Mouse (Mus musculus) embryonic facial prominence, embryonic 14.5 days (tissue): ENCODE results near the gene Sec22c. TPM values are rescaled to one million over a fixed set of nuclear protein-coding genes. Genes with fewer than 3 reads are reported as not detected.
A peak's percentile ranks its signal among the peaks of the same experiment; 100 is the strongest.

ENCODE experiments used
- ATAC-seq: fragments of 200-750 bp; cut with Nextera tagmentation; 2 replicates; pipeline ENCODE4 v1.8.0; 2017; ENCODE audit warnings: low read depth, moderate number of reproducible peaks, moderate TSS enrichment
- DNase-seq: peaks from one replicate; pipeline ENCODE4 v3.0.0-alpha.2; 2015; ENCODE audit warnings: low spot score
- H3K27ac ChIP-seq: fragments of 300-500 bp; sonication (generic); replicated peaks from 2 replicates; pipeline ENCODE4 v1.5.1; 2014; ENCODE audit warnings: low read depth, mild to moderate bottlenecking, low read length, moderate library complexity
- H3K27me3 ChIP-seq: fragments of 300-500 bp; sonication (generic); replicated peaks from 2 replicates; pipeline ENCODE4 v1.6.1; 2014; ENCODE audit warnings: low read length; ENCODE audit not compliant: control insufficient read depth, insufficient read depth
- H3K36me3 ChIP-seq: fragments of 300-500 bp; sonication (generic); 2 replicates; pipeline ENCODE4 v1.6.1; 2014; ENCODE audit warnings: low read length, mixed read lengths; ENCODE audit not compliant: control insufficient read depth, insufficient read depth
- H3K4me1 ChIP-seq: fragments of 300-500 bp; sonication (generic); 2 replicates; pipeline ENCODE4 v1.6.1; 2014; ENCODE audit warnings: antibody characterized with exemption, low read length; ENCODE audit not compliant: control insufficient read depth, insufficient read depth
- H3K4me2 ChIP-seq: fragments of 300-500 bp; sonication (generic); 2 replicates; pipeline ENCODE4 v1.6.1; 2014; ENCODE audit warnings: low read depth, mild to moderate bottlenecking, low read length, moderate library complexity, mixed read lengths
- H3K4me3 ChIP-seq: fragments of 300-500 bp; sonication (generic); 2 replicates; pipeline ENCODE4 v1.5.1; 2014; ENCODE audit warnings: low read depth, mild to moderate bottlenecking, low read length
- H3K9ac ChIP-seq: fragments of 300-500 bp; sonication (generic); 2 replicates; pipeline ENCODE4 v1.6.1; 2014; ENCODE audit warnings: low read depth, mild to moderate bottlenecking, low read length, moderate library complexity, mixed read lengths
- H3K9me3 ChIP-seq: fragments of 300-500 bp; sonication (generic); 2 replicates; pipeline ENCODE4 v1.6.1; 2016; ENCODE audit warnings: low read length; ENCODE audit not compliant: control insufficient read depth
- WGBS: fragments of 180-500 bp; shearing (Covaris S2); extraction: QIAGEN DNeasy Blood & Tissue Kit; methylation state at CpG from one replicate; pipeline ENCODE4 v1.1.7; 2014; 5-methylcytosine and 5-hydroxymethylcytosine counted together
- polyA plus RNA-seq: library from polyadenylated mRNA; unstranded; fragments of >200 nt; fragmentation: Nextera tagmentation; extraction: Ambion mirVana; gene quantifications from 2 replicates; pipeline ENCODE4 v1.2.1, GENCODE M21; 2014

Sec22c gene
- polyA plus RNA-seq, 1 experiment from 2014 or later: 10.9 TPM

GRCm38 (mm10) chr9:121697150-121698049, 7.9 kb downstream of the Sec22c start:
- no peak for ATAC-seq

GRCm38 (mm10) chr9:121696626-121697025, 8.7 kb downstream of the Sec22c start:
- Histone ChIP-seq H3K36me3 (peaks cover 22% of the 10 kb centered on the region), H3K27me3 (no peaks in the 10 kb centered on the region), H3K9me3 (0 out of 2 replicates have a peak, but pooled peaks cover 2% of the 10 kb centered on the region), H3K4me1 (no peaks in the 10 kb centered on the region), H3K4me3 (no peak overlapping the region), H3K9ac (no peak overlapping the region), H3K4me2 (no peak overlapping the region), H3K27ac (no peak overlapping the region)
- ATAC-seq: no peak
- WGBS: 84% methylated on average over 9 of the region's 9 CpGs
- DNase-seq: no peak

More at GRCm38 (mm10) chr9:121697150-121698049, 7.9 kb downstream of the Sec22c start:
- Histone ChIP-seq H3K4me1 (no peaks in the 10 kb centered on the region), H3K36me3 (peaks cover 19% of the 10 kb centered on the region), H3K9me3 (0 out of 2 replicates have a peak, but pooled peaks cover 2% of the 10 kb centered on the region), H3K4me2 (no peak overlapping the region), H3K4me3 (no peak overlapping the region), H3K9ac (no peak overlapping the region), H3K27ac (no peak overlapping the region), H3K27me3 (no peaks in the 10 kb centered on the region)
- no peak for DNase-seq
- 100% methylated on average over 1 of the region's 1 CpGs for WGBS

GRCm38 (mm10) chr9:121694736-121695135, 10.6 kb downstream of the Sec22c start:
- DNase-seq (no peak), ATAC-seq (no peak)
- no peak overlapping the region for H3K27ac ChIP-seq
- H3K36me3 ChIP-seq: peaks cover 32% of the 10 kb centered on the region
- H3K27me3 ChIP-seq: no peaks in the 10 kb centered on the region
- H3K4me1 ChIP-seq: no peaks in the 10 kb centered on the region
- H3K4me2 ChIP-seq: no peak overlapping the region
- H3K4me3 ChIP-seq: no peak overlapping the region
- WGBS: 80% methylated on average over 11 of the region's 12 CpGs
- H3K9me3 ChIP-seq: 0 out of 2 replicates have a peak, but pooled peaks cover 2% of the 10 kb centered on the region
- no peak overlapping the region for H3K9ac ChIP-seq

GRCm38 (mm10) chr9:121690734-121691133, 14.6 kb downstream of the Sec22c start:
- peaks cover 41% of the 10 kb centered on the region; the same call in 1 of the 2 replicates for H3K36me3 ChIP-seq
- DNase-seq (no peak), ATAC-seq (no peak; the same call in 1 of the 2 replicates)
- H3K4me1 ChIP-seq: no peaks in the 10 kb centered on the region
- H3K27me3 ChIP-seq: no peaks in the 10 kb centered on the region
- no peak overlapping the region for H3K4me3 ChIP-seq
- no peak overlapping the region for H3K27ac ChIP-seq
- H3K9me3 ChIP-seq: no peaks in the 10 kb centered on the region
- no peak overlapping the region for H3K9ac ChIP-seq
- 79% methylated on average over 7 of the region's 7 CpGs for WGBS
- no peak overlapping the region for H3K4me2 ChIP-seq

GRCm38 (mm10) chr9:121690200-121690651, 15.1 kb downstream of the Sec22c start:
- 62% methylated on average over 15 of the region's 15 CpGs for WGBS
- H3K27ac ChIP-seq: no peak overlapping the region
- DNase-seq: peak; percentile 76
- H3K4me3 ChIP-seq: no peak overlapping the region
- ATAC-seq: peak; percentile 66
- no peak overlapping the region for H3K4me2 ChIP-seq
- no peaks in the 10 kb centered on the region for H3K9me3 ChIP-seq
- no peaks in the 10 kb centered on the region for H3K4me1 ChIP-seq
- H3K9ac ChIP-seq: no peak overlapping the region
- no peaks in the 10 kb centered on the region for H3K27me3 ChIP-seq
- H3K36me3 ChIP-seq: peaks cover 45% of the 10 kb centered on the region; the same call in 1 of the 2 replicates

GRCm38 (mm10) chr9:121684702-121685101, 20.6 kb downstream of the Sec22c start:
- Histone ChIP-seq H3K9ac (no peak overlapping the region), H3K4me1 (no peaks in the 10 kb centered on the region), H3K27ac (no peak overlapping the region), H3K9me3 (no peaks in the 10 kb centered on the region), H3K4me3 (no peak overlapping the region), H3K27me3 (no peaks in the 10 kb centered on the region), H3K36me3 (peaks cover 45% of the 10 kb centered on the region; the same call in 1 of the 2 replicates), H3K4me2 (no peak overlapping the region)
- no peak for DNase-seq
- WGBS: 82% methylated on average over 7 of the region's 7 CpGs
- no peak for ATAC-seq

- no peak for DNase-seq
- H3K27me3 ChIP-seq: no peaks in the 10 kb centered on the region
Measured at GRCm38 (mm10) chr9:121682037-121682680, 23.1 kb downstream of the Sec22c start.

GRCm38 (mm10) chr9:121681191-121681590, 24.1 kb downstream of the Sec22c start:
- Histone ChIP-seq H3K9me3 (no peaks in the 10 kb centered on the region), H3K27ac (no peak overlapping the region), H3K4me3 (no peak overlapping the region), H3K4me1 (no peaks in the 10 kb centered on the region), H3K4me2 (no peak overlapping the region), H3K36me3 (peaks cover 32% of the 10 kb centered on the region; the same call in 1 of the 2 replicates), H3K9ac (no peak overlapping the region), H3K27me3 (no peaks in the 10 kb centered on the region)
- DNase-seq (no peak), ATAC-seq (no peak)
- WGBS: 71% methylated on average over 8 of the region's 8 CpGs

More at GRCm38 (mm10) chr9:121682037-121682680, 23.1 kb downstream of the Sec22c start:
- Histone ChIP-seq H3K9ac (no peak overlapping the region), H3K4me2 (no peak overlapping the region), H3K27ac (no peak overlapping the region), H3K36me3 (peaks cover 35% of the 10 kb centered on the region; the same call in 1 of the 2 replicates), H3K9me3 (no peaks in the 10 kb centered on the region), H3K4me3 (no peak overlapping the region), H3K4me1 (no peaks in the 10 kb centered on the region)
- 70% methylated on average over 18 of the region's 18 CpGs for WGBS
- ATAC-seq: no peak
